Mouse (Mus musculus): ENCODE measurements around the gene Utp11. TPM values are rescaled to one million over a fixed set of nuclear protein-coding genes. Genes with fewer than 3 reads are reported as not detected.

The Utp11 gene
- polyA plus RNA-seq, 1 experiment, result 5.8 TPM

DNA sequence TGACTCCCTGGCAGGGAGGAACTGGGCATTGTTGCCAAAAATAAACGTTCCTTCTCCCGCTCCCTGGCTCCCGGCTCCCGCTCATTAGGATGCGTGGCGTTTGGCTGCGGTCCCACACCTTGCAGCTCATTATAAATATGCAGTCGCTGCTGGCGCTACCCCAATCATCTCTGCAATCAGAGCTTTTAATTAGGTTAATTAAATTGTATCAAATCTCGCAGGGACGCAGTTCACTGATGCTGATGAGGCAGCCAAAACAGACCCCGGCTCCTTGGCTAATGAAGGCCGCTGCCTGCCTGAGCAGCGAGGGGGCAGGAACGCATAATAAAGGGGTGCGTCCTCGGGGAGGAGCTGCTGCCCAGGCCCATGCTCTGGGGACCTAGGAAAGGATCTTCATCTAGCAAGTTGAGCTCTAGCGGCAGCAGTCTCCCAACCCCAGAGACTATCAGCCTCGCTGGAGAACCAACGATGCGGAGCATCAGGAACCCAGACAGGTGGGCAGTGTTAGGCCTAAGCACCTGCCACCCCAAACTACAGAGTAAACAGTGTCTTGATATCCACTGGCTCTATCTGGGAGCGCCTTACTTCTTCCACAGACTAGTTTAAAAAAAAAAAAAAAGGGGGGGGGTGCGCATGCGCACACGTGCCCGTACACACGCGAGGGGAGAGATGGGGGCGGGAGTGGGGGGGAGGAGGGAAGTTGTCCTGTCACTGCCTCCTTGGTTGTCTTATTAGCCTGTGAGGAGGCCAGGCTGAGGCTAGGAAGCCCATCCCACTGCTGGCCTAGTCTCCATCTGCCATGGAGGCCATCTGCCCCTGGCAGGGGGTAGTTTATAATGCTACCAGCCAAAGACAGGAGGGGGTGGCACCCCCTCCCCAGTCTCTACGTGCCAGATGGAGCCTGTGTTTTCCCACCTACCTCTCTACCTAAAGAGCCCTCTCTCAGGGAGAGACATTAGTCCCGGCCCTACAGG is 20.8 kb downstream of the Utp11 start:
- no peak for DNase-seq (ENCODE audit: low read depth)

DNA sequence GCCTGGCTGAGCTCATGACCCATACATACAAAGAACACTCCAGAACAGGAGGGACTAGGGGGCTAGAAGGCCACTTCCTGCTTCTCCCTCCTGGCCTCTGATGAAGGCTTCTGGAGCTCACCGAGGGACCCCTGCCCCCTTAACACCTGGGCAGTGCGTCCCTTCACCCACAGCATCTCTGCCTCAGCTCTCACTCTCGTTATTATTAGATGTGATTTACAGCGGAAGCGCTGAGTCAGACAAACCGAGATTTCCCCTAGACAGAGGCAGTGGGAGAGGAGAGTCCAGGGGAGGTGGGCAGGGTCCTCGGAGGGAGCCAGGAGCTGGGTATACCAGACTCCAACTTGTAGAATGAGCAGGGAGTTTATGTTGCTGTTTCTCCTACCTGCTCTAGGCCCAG is 21.8 kb downstream of the Utp11 start:
- DNase-seq (ENCODE audit: low read depth), result no peak

DNA sequence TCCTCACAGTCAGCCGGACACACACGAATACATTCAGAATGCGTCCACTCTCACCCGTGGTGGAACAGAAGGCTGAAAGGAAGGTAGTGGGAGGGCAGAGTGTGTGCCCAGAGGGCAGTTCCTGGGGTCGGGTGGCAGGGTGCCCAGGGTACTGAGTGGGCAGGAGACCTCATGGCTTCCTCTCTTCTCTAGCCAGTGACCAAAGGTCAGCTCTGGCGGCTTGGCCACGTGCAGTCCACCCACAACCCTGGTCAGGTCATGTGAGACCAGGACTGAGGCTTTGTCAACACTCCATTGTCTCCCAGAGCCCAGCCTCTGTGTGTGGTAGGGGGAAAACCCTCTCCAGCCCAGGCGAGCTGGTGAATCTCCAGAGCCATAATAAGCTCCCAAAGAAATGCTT is 23.2 kb downstream of the Utp11 start:
- DNase-seq (ENCODE audit: low read depth), result no peak

DNA sequence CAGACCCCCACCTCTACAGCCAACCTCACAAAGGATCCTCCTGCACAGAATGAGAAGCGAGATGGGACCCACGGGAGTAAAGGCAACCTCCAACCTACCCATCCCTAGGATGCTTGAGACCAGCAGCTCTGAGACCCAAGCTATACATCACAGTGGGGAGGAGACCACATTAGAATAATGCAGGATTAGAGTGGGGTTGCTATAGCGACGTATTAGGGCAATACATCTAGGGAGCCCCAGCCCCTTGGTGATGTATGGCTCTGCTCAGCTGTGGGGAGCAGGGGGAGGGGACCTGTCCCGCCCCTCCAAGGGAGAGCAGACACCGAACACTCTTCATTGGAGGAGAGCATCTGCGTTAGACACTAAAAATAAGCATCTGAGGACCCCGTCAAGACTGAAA is 25.3 kb downstream of the Utp11 start:
- DNase-seq (ENCODE audit: low read depth), result no peak

DNA sequence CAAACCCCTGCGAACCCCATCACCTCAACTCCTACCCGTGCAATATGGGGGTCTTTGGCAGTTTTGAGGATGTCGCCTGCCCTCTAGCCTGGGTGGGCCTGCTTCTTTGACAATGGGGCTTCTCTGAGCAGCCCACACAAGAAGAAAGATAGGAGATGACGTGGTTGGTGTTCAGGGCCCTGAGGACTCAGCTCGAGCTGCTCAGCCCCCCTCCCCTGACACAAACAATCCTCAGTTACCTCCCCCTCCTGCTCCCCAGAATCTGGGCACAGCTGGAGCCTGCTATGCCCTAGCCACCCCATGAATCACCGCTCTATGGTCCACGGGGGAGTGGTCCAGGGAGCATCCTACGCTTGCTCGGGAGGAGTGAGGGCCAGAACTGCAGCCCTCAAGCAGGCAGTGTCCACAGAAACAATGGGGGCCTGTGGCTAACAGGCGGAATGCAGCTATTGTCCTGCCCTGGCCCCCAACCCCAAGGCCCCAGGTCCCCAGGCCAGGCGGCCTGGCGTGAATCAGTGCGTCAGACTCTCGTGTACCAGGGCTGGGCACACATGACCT is 25.8 kb downstream of the Utp11 start:
- DNase-seq (ENCODE audit: low read depth), result no peak

DNA sequence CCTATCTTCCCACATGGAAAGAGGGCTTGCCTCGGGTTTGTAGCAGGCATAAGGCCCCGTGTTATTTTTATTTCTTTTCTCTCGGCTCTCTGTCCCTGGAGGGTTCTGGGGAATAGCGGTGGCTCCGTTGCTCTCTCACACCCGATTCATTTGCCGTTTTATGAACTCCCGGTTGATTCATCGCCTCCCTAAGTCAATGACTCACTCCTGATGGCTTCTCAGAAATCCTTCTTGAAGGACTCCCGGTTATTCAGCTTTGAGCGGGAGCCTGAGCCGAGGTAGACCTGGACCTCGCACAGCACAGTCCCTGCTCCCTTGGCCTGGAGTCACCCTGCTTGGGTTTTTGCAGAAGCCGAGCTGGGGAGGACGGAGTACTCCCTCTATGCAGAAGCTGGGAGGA is 28.8 kb downstream of the Utp11 start:
- DNase-seq (ENCODE audit: low read depth), result no peak

DNA sequence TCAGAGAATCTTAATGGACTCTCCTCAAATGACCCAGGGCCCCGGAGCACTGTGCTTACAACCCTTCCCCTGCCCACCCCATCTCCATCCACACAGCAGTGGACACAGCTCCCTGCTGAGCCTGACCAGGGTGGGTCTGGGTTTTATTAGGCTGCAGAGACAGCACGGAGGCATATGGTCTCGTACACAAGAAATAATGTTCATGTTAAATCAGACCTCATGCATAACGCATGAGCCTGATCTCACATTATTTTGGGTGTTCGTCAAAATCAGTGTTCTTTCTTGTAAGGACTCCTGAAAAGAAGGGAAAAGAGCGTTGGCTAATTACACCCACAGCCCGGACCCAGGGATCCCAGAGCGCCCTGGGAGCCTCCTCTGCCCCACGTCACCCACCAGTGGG is 29.2 kb downstream of the Utp11 start:
- no peak for DNase-seq (ENCODE audit: low read depth)

DNA sequence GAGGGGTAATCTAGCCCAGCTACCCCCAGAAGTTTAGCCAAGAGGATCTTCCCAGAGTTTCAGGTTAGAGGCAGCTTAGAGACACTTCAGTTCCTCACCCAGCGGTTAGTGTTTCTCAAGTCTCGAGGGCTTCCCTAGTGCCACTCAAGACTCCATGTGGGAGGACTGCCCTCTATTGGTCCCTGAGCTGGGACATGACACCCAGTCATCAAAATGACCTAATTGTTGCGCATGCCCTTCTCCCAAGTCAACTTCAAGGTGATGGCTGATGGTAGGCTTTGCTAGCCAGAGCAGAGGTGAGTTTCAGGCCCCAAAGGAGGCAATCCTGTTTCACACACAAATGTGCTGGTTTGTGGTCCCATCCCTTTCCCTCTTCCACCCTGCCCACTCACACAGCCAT is 30.4 kb downstream of the Utp11 start:
- no peak for DNase-seq (ENCODE audit: low read depth)

DNA sequence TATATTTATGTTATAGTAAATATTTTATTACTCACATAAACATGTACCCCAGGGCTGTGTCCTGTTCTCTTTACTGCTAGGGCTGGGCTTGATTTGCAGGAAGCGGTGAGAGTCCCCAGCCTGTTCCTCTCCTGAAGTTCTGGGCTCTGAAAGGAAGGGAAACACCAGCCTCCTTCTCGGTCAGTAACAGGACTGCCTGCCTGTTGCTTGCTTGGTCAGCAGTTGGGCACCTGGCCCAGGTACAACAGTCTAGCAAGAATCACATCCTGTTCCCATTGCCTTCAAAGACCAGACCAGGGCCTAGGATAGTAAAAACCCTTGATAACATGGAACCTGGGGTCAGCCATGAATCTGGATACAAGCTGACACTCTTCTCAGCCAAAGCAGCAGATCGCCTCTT is 32.8 kb downstream of the Utp11 start:
- no peak for DNase-seq (ENCODE audit: low read depth)

DNA sequence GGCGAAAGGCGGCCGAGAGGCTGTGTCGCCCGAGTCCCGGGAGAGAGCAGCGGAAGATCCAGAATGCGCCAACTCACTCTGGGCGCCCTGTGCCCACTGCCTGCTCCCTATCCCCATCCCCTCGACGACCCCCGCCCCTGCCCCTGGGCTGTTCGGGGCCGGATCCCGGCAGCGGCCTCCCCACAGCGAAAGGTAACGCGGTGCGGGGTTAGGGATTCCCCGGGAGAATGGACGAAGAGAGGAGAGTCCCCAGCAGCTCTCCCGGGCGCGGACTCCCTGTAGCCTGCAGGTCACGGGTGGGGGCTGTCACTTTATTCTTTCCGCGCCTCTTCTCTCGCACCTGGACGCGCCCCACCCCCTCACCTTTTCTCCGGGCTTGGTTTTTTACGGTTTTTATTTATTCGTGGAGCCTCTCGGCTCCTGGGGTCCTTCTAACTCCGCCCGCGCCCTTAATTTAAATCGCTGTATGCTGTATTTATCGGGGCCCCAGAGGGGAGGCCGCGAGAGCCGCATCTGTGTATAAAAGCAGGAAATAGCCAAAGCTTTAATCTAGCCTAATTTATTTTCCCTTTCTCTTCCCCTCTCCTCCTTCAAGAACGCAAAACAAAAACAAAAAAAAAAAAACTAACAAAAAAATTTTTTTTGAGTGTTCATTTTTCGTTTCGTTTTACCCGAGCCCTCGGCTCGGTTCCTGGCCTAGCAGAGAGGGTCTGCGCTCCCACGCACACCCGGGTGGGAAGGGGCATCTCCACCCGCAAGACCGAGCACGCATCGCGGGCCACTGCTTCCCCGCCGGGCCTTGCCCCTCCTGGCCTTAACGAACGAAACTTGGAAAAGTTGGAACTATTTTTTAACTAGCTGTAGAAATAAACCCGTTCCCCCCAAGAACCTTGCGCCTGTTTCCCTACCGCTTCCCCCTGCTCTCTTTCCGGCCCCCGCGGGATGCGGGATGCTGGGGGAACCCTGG is 33.9 kb downstream of the Utp11 start:
- no peak for DNase-seq (ENCODE audit: low read depth)

DNA sequence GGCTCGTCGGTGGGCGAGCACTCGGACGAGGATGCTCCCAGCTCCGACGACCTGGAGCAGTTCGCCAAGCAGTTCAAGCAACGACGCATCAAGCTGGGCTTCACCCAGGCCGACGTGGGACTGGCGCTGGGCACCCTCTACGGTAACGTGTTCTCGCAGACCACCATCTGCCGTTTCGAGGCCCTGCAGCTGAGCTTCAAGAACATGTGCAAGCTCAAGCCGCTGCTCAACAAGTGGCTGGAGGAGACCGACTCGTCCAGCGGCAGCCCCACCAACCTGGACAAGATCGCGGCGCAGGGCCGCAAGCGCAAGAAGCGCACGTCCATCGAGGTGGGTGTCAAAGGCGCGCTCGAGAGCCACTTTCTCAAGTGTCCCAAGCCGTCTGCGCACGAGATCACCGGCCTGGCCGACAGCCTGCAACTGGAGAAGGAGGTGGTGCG is 35.0 kb downstream of the Utp11 start:
- no peak for DNase-seq (ENCODE audit: low read depth)

DNA sequence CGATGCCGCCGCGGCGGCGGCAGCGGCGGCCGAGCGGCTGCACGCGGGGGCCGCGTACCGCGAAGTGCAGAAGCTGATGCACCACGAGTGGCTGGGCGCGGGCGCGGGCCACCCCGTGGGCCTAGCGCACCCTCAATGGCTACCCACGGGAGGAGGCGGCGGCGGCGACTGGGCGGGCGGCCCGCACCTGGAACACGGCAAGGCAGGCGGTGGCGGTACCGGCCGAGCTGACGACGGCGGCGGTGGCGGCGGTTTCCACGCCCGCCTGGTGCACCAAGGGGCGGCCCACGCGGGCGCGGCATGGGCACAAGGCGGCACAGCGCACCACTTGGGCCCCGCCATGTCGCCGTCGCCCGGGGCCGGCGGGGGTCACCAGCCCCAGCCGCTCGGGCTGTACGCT is 35.6 kb downstream of the Utp11 start:
- no peak for DNase-seq (ENCODE audit: low read depth)

DNA sequence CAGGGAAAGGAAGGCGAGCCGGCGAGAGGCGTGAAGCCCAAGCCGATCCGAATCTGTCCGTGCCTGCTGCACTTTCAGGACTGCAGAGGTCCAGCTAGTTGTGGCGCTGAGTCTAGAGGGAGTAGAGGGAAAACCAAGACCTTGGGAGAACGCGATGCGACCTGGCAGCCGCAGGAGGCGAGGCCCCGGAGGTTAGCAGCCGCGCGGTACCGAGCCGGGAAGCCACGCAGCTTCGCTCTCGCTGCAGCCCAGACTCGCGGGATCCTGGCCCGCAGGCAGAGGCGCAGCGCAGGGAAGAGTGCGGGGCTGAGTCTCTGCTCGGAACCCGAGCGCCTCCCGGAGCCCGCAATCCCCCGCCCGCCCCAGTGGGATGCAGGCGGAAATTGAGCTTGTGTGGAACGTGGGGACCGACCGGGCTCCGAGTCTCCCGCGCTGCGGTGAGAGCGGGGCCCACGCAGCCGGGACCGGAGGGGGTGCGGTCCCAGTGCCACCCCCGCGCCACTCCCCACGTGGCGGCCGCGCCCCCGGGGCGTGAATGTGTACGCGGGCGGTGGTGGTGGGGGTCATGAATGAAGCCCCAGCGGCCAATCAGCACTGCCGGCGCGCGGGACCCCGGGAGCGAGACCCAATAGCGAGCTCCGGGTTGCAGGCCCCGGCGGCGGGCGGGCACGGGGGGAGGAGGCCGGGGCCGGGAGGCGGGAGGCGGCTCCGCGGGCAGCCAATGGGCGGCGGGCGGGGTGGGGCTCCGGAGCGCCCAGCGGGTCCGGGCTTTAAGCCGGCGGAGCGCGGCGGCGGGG is 36.3 kb downstream of the Utp11 start:
- no peak for DNase-seq (ENCODE audit: low read depth)

DNA sequence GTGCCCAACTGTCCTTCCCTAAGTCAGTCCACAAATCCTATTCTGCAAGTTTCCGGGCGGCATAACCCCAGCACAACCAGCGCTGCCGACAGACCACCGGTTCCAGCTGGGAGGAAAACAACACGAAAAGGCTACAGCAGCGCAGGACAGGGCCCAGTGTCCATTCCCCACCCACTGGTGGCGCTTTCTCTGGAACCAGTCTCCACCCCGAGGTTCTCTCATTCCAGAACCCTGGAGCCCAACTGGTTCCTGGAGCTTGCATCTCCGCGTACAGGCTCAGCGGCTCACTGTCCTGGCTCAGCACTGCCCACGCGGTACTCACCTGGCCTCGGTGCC is 36.9 kb downstream of the Utp11 start, which contains the start of gene Pou3f1:
Pou3f1 (plus strand) TSS at position 290 of the 336 bp plus-strand sequence.
- no peak for DNase-seq (ENCODE audit: low read depth)

DNA sequence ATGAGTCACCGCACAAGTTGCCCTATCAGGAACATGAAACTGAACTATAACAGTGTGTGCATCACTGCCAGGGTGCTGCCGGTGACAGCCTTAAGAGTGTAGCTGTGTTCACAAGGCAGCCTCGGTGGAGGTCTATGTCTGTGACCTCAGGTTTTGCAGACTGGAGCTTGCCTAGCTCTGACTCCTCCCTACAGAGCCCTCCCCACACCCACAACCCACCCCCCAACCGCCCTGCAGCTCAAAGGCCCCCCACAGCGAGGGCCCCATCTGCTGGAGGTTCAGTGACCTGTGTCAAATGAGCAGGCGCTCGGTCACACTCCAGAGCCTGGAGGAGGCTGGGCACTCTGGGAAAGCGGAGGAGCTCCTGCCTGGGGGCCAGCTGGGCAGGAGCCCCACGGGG is 40.5 kb downstream of the Utp11 start:
- no peak for DNase-seq (ENCODE audit: low read depth)

DNA sequence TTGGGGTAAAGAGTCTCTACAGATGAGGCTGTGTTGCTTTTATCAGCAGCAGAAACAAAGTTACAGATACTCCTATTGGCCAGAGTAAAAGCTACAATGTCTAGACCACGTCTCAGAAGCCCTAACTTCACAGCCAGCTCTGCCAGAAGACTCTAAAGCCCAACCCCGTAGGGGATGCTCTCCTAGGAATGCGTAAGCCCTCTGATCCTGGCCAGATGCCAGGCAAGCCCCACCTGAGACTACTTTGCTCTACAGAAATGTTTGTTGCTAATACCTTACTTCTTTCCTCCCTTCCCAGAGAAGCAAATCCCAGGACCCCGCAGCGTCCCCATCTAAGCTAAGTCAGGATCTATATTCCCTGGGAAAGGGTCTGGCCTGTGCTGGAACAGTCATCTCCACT is 45.5 kb downstream of the Utp11 start:
- no peak for DNase-seq (ENCODE audit: low read depth)

DNA sequence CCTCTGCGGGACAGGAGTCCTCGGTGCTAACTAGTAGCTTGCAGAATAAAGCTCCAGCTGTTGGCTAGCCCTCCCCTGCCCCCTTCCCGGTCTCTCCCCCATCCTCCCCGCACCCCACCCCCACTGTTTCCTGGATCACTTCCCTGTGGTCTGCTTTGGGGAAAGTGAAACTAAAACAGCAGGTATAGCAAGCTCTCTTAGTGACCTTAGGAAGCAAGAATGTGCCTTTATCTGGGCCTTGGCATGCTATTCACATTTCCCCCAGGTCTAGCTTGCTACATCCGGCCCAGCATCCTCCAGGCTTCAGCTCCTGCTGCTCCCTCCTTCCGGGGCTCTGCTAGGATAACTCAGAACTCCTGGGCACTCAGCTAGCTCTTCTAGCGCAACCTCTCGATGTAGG is 46.8 kb downstream of the Utp11 start:
- no peak for DNase-seq (ENCODE audit: low read depth)

DNA sequence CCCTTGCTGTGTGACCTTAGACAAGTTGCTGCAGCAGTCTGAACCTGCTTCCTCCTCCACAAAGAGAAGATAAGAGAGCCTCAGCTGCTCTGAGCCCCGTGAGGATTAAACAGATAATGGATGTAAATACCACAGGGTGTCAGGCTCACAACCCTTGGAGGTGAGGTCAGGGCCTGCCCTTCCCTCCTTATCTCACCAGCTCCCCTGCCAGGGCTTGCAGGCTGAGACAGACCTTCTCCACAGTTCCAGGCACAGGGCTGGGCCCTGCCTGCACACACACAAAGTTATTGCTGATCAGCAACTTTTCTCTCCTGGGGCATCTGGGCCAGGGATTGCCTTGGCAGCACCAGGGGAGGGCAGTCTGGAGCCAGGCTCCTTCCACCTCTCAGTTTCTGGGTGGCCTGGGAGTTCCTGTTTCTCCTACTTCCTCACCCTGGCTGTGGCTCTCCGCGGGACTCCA is 48.4 kb downstream of the Utp11 start:
- no peak for DNase-seq (ENCODE audit: low read depth)

DNA sequence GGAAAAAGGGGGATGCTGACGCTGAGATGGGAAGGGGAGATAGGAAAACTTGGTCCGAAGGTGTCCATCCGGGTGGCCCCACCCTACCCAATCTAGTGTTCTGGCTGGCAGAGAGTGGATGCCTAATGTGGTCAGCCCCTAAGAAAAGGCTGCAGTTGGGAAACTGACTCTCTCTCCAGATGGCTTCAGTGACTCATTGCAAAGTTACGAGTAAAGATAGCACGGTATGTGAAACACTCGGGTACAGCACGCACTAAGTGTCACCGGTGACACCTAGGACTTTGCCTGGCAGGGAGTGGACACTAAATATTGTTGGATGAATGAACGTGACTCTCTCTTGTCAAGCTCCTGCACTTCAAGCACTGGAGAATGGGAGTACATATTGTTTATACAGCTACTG is 49.5 kb downstream of the Utp11 start:
- DNase-seq (ENCODE audit: low read depth), result no peak

DNA sequence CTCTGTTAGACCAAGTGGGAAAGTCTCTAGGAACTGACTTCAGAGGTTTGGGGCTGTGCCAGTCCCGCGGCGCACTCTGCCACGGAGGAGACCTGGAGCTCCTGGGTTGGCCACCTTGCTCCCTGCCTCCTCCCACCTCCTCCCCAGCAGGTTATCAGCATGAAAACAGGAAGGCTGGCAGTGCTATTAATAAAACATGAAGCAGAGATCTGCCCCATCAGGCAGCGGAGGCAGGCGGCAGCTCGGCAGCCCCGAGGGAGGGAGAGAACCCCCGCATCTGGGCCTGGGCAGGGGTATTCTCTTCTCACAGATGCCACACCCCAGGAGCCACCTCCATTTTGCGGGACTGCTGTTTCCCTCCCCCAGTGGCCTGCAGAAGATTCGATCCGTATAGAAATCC is 53.7 kb downstream of the Utp11 start:
- no peak for DNase-seq (ENCODE audit: low read depth)

DNA sequence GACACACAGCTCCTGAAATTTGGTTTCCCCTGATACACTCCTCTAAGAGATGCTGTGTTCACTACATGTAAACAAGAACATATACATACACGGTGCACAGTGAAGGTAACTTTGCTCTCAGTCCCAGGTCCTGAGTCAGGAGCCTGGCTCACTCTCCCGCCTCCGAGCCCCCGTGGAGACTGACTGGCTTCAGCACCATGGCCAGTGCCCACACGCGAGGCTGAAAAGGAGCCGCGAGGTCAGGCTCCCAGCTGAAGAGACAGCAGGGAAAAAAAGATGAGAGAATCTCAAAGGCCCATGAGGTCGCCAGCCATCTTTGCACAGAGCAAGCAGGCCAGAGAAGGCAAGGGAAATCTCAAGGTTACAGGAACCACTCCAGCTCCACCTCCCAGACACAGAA is 60.1 kb downstream of the Utp11 start:
- DNase-seq (ENCODE audit: low read depth), result no peak
